Mouse (Mus musculus): ENCODE measurements at regions not wholly inside any gene's neighbourhood (a gene's known extent, or its start where the extent isn't known, plus 50 kb on each side); places are given as distances from the start of the nearest gene placed in this dataset.

DNA sequence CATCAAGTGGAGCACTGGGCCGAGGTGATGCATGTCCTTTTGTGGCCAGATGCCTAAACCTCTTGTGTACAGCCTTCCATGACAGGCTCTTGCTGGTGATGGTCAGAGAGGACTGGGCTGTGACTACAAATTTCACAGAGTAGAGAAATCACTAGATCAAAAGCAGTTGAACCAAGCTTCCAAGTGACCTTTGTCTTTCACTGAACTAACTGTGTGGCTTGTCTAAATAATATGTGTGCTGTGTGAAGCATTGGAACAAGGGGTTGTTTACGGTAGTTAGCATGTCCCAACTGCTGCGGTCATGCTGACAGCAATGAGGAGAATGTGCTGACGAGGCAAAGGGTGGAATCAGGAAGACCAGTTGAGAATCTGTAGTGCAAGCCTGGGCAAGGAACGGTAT, 55.3 kb upstream of the D16Ertd472e start:
- DNase-seq (ENCODE audit: low read depth), result no peak

DNA sequence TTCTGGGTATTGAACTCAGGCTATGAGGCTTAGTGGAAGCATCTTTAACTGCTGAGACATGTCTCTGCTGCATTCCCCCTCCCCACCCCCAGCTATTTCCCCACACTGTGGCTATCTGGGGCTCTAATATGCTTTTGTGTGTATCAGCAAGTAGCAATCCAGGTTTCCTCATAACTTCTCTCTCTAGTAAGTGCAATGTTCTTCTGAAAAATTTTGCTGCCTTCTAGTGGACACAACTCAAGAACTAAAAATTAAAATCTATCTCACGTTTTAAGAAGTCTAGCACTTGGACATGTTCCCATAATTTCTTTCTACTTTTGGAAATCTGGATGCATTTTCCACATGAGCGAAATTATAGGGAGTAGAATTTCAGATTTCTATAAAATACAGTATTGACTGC, 50.3 kb upstream of the D16Ertd472e start:
- no peak for DNase-seq (ENCODE audit: low read depth)

All from c-Kit-positive CD71-negative TER-119-negative erythroid progenitor cells, embryonic 14.5 days (primary cell).